Mouse (Mus musculus) hindlimb bud, embryonic 11.5 days (tissue): ENCODE data around the gene Tapbp.
"Not testable (repeated sequence)": the region's sequence is repeated elsewhere in the genome, so short reads cannot be mapped to it uniquely, and the experiment has no call there.

ENCODE experiments used
- DNase-seq: peaks from one replicate; pipeline ENCODE4 v3.0.0-alpha.2; 2012; ENCODE audit warnings: low read depth, low spot score; ENCODE audit errors: extremely low spot score

The Tapbp gene

GRCm38 (mm10) chr17:33903911-33904651, 11.6 kb upstream of the Tapbp start:
- not testable (repeated sequence) for DNase-seq

- DNase-seq = not testable (repeated sequence)
These were observed 10.9 kb upstream of the Tapbp start, which contains the start of gene Platr17 for GRCm38 (mm10) chr17:33904835-33905234. Gene Platr17, plus strand, starts transcription at chr17:33905135.

- no peak for DNase-seq
These were observed 7.2 kb upstream of the Tapbp start for GRCm38 (mm10) chr17:33908331-33909076.

GRCm38 (mm10) chr17:33909077-33909868, 6.4 kb upstream of the Tapbp start, which contains the start of gene Daxx:
Gene Daxx, plus strand, starts transcription at chr17:33909414.
- peak; percentile 85 for DNase-seq

GRCm38 (mm10) chr17:33909869-33910250, 5.8 kb upstream of the Tapbp start:
- no peak for DNase-seq

GRCm38 (mm10) chr17:33910346-33911051, 5.2 kb upstream of the Tapbp start:
- no peak for DNase-seq

GRCm38 (mm10) chr17:33911052-33911812, 4.5 kb upstream of the Tapbp start:
- no peak for DNase-seq

- DNase-seq = no peak
These were observed 3.8 kb upstream of the Tapbp start for GRCm38 (mm10) chr17:33911813-33912414.

- no peak for DNase-seq
These were observed 2.4 kb upstream of the Tapbp start for GRCm38 (mm10) chr17:33913264-33913663.

- DNase-seq = no peak
These were observed 1.8 kb upstream of the Tapbp start for GRCm38 (mm10) chr17:33913905-33914304.

GRCm38 (mm10) chr17:33914969-33915391, 719 bp upstream of the Tapbp start:
- DNase-seq = no peak

- DNase-seq = no peak
These were observed 595 bp downstream of the Tapbp start for GRCm38 (mm10) chr17:33916294-33916693.

- DNase-seq = no peak
These were observed 1.4 kb downstream of the Tapbp start for GRCm38 (mm10) chr17:33916847-33917655.

GRCm38 (mm10) chr17:33917656-33918292, 2.1 kb downstream of the Tapbp start:
- DNase-seq = no peak

GRCm38 (mm10) chr17:33918293-33919203, 2.8 kb downstream of the Tapbp start:
- no peak for DNase-seq

- DNase-seq = no peak
These were observed 3.9 kb downstream of the Tapbp start for GRCm38 (mm10) chr17:33919351-33920281.
